Mouse (Mus musculus) layer of hippocampus, postnatal 10 days (tissue): ENCODE measurements at regions not wholly inside any gene's neighbourhood (a gene's known extent, or its start where the extent isn't known, plus 50 kb on each side); places are given as distances from the start of the nearest gene placed in this dataset.

Source experiments
- DNase-seq, 2 experiments: peaks; one replicate each; pipeline ENCODE4 v3.0.0; 2021; ENCODE audit warnings: low spot score in 2 of 2

DNA sequence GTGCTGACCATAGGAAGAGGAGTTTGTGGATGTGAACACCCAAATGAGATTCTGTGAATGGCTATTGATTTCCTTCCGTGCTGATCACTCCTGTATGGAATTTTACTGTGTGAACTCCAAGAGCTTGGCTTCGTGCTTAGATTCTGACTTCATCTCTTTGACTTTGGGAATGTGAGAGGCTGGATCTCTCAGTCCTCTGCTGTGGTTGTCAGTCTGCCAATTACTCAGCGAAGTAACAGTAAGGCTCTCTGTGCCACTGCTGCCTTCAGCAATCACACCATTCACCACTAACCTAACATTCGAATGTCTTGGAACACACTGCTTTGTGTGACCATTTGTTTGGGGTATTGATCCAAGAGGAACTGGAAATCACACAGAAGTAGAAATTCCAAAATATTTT is 291.5 kb downstream of the Gm21750 start:
- DNase-seq = peak in 1 of 2 experiments; percentile 10

DNA sequence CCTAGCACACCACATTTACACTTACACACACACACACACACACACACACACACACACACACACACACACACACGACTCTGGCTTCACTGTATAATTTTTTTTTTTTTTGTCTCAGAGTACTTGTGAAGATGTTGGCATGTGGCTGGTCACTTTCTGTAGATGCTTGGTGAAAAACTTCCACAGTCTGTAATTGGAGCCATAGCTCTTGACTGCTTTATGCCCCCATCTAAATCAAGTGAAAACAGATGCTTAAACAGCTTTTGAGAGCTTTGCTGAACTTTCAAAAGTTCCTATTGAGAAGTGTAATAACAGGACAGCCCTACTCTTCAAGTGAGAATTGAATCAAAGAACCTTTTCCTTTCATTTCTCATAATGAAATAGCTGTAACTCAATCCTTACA is 317.7 kb downstream of the Gm21750 start:
- DNase-seq = no peak

DNA sequence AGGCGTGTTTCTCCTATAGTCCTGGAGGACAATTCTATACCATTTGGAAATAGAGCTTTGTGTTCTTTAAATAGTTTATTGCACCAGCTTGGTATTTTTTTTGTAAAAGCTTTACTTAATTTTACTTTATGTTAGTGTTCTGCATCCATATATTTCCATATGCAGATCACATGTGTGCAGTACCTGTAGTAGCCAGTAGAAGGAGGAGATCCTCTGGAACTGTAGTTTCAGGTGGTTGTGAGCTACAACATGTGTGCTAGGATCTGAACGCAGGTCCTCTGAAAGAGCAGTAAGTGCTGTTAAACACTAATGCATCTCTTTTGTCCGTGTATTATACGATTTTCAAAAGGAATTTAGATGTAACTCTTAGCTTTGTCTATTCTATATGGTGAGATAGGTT is 335.2 kb downstream of the Gm21750 start:
- no peak for DNase-seq

DNA sequence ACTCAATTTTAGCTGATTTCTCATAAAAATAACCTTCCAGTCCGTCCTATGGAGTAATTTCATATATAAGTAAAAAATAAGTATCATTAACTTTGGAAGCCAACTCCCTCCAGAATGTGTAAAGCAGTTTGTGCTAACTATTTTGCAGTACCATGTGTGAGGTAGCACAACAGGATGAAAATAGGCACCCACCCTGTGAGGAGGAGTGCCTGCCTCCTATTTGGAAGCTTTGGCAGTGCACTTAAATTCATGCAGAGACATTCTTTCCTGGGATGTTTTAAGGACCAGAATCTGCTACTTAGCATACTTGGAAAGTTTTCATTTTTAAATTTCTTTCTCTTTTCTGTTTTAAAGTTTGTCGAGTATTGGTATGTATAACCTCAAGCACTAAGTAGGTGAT is 336.8 kb downstream of the Gm21750 start:
- no peak for DNase-seq

DNA sequence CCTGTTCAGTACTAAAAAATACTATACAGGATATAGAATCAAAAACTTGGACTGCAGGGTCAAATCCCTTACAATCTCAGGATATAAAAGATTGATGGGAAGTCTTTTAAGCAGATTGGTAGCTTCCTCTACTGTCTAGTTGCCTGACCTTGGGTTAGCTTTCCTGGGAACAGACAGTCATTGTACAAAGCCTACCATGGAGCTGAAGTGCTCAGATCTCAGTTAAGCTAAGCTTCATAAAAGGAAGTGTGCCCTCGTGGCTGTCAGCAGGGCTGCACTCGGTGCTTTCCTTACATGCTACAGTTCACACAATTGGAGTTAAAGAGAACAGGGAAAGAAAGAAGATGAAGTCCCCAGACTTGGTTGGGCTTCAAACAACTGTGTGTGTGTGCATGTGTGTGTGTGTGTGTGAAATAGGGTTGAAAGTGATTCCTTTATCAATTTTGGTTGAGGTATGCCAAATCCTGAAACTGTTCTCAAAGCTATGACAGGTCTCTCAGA is 338.4 kb downstream of the Gm21750 start:
- no peak for DNase-seq

DNA sequence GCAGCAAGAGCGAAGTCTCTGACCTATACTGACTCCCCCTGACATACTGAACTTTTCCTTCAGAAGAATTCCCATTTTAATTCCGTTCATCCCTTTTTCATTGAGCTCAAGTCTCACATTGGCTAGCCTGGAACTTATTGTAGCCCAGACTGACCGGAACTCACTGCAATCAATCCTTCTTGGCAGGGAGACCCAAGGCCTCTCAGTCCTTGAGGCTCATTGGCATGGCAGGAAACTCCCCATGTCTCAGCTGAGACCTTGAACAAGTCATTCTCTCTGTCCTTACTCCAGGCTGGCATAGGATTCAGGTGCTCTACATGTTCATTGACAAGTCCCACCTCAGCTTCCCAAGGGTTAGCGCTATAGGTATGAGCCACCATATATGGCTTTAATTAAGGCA is 345.9 kb downstream of the Gm21750 start:
- DNase-seq = no peak

DNA sequence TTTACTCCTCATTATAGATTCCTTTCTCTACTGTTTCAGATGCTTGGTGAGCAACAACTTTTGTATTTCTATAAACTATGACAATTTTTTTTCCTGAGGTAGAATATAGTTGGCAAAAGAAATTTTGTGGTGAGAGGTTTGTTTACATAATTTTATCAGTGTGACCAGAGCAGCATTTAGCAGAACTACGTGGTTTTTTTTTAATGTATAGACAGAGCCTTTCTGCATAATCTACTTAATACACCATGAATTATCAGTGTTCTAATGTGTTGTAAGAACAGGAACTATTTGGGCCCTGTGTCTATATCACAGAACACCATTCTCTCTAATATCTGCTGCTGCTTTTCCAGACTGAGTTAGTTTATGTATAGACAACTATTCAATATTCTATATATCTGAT is 350.5 kb downstream of the Gm21750 start:
- no peak for DNase-seq

DNA sequence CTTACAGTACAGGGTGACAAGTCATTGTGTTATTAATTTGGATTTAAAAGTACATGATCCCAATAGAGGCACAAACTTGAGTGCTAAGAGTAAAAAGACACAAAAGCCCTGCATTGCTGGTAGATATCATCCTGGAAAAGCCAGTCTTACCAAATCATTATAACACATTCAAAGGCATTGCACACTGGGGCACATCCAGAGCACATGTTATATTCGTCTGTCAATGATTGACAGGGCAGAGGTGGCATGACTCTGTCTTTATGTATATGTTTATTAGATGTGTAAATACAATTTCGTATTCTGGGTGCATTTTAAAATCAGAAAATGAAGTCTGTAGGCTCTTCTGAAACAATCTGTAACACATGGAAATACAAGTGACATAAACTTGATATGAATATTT is 358.4 kb downstream of the Gm21750 start:
- DNase-seq = no peak

DNA sequence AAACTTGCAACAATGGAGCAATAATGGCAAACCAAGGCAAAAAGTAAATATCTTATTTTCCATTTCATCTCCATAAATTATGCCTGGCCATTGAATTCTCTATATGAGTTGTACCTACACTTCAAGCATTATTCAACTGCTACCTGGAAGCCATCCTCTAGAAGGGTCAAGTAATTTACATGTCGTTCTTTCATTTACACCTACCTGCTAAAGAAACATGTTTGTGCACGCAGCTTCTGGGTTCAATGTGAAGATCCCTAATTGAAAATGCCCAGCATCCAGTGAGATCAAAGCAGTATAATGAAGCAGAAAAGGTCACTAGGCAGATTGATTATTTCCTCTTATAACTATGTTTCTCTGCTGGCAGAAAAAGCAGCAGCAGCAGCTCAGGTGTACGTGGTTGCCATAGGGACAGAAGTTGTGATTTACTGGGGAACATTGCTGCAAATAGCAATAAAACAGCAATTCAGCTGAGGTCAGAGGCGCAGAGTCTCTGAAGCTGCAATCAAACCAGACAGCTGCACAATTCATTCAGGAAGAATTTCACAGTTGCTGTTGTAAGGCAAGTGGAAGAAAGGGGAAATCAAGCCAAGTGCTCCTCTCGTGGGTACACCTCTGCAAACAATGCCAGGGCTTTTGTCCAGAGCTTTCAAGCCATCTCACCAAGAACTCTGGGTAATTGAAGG is 386.1 kb downstream of the Gm21750 start:
- DNase-seq = no peak

DNA sequence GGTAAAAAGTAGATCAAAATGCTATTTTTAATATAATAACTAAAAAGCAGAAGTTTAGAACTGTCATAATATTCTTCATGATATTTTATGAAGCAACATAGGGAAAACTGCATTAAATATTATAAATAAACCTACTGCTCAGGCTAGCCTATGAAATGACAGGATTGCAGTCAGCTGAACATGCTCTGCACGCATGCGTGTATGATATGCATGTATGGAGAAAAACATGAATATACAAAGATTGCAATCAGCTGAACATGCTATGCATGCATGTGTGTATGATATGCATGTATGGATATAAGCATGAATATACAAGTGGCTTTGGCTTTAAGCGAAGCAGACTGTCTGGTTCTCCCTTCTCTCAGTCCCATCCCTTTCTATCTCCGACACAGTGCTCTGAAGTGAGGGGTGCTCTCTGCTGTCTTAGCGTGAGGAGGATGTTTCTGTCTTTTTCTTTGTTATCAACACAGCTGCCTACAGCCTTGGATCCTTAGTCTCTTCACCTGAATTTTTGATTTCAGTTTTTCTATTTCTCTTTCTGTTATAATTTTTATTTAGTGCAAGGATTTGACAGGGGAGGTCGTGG is 386.8 kb downstream of the Gm21750 start:
- no peak for DNase-seq

DNA sequence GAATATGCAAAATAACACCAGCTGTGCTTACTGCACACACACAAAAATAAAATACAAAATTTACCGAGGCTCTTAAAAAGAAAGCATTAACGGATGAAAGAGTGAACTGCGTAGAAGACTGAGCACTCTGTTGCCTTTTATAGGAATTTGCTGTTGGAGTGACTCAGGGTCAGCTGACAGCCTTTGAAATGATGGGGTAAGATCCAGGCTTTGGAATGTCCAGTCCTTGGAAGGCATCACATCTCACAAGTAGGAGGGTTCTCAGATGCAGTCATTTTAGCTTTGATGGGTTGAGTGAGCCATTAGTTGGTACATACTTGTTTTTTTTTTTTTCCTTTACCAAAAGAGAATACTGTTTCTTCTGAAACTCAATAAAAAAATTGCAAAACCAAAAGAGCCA is 387.4 kb downstream of the Gm21750 start:
- DNase-seq = no peak

DNA sequence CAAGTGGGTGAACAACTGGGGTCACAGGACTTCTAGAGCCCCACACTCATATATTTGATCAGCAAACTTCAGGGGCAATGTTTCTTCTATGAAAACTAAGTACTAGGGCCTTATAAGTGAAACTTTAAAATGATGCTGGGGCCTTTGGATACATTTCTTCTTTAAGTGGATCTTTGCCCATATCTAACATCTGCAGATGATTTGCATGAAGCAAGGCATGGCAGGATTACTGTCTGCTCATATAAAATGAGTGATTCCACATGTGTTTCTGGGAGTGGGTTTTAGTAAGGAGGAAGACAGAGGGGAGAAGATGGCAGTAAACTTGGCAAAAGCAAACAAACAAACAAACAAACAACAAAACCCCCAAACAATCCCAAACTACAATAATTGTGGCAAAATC is 405.0 kb downstream of the Gm21750 start:
- DNase-seq = no peak

DNA sequence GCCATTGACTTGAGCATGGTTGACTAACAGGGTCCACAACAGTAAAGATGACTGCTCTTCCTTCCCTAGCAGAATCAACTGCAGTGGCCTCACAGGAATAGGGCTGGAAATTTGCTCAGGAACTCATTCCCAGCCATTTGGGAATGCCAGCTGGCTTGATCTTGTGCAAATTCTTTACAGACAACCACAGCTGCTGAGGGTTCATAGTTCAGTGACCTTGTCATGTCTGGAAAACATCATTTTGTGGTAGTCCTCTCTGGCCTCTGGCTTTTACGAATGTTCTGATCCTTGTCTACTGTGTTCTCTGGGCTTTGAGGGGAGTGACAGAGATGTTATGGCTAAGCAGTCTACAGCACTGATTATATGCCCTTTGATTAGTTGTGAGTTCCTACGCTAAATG is 432.0 kb downstream of the Gm21750 start:
- DNase-seq = no peak

DNA sequence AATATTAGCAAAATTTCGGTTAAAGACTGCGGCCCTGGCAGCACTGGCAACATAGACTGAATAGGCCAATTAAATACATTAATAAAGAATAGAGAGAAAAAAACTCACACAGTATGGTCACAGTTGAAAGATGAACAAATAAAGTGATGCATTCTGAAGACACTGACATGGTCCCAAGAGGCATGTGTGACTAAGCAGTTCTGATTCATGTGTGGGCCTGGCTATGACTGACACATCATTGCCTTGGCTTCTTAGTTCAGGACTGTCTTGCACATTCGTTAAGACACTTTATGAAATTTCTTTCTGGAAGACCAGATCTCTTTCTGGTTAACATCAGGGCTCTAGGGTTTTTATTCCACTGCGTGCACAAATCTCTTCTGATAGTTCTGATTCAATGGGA is 438.7 kb downstream of the Gm21750 start:
- no peak for DNase-seq

DNA sequence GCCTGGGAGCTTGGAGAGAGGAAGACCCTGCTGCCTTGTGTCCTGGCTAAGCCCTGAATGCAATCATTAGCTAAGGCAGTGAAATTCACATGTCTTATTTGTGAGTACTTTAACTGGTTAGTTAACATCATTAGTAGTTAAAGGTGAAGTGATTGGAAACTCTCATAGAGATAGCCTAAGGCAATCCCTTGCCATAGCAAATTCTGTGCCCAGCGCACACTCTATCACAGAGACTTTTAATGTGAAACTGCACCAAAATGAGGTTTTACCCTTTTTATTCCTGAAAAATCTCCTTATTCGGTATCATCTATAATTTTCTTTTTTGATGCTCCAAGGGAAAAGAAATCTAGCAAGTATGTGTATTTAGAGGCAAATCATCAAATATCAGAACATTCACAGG is 451.6 kb downstream of the Gm21750 start:
- DNase-seq = no peak

DNA sequence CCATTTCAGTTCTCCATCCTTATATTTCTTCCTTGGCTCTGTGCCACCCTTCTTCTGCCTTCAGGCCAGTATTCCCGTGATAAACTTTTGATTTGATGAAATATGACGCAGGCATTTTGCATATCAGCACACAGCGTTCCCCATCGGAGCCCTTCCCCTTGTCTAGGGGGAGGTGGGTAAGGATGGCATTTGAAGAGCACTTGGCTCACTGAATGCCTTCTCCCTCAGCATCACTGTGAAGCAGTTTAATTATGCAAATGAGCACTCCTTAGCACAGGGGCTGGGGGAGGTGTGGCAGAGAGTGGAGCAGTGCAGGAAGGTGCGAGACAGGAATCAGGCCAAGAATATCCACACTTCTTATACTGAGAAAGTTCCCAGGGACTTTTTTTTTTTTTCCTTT is 452.1 kb downstream of the Gm21750 start:
- no peak for DNase-seq

DNA sequence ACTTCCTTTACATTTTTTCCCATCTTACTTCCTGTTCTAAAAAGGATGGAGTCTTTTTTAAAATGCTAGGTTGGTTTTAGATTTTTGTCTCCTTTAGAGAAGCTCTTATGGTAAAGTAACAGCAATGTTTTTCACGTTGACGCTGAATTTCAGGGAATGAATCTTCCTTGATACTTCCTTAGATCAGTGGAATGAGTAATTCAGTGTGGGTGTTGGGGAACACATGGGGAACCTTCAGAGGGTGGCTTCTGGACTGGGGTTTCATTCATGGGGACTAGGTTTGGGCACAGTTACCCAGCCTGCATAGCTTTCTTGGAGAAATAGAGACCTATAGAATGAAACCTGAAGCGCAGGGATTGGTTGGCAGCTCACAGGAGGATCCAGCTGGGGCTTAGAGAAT is 452.5 kb downstream of the Gm21750 start:
- DNase-seq = no peak

DNA sequence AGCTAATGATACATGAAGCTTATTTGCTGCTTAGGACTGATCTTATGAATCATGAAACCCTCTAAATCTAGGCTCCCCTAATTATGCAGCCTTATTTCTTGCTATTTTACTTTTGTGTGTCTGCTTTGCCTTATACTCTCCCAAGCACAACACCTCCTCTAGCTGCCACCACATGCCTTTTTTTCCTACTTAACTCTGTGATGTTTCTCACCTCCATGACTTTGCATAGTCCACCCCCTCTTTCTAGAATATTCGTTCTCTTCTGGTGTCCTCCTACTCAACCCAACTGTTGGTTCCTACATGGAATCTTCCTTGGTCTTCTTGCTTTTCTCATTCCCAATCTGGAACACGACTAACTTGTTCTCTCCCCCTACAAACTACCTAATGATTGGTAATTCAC is 456.7 kb downstream of the Gm21750 start:
- no peak for DNase-seq

DNA sequence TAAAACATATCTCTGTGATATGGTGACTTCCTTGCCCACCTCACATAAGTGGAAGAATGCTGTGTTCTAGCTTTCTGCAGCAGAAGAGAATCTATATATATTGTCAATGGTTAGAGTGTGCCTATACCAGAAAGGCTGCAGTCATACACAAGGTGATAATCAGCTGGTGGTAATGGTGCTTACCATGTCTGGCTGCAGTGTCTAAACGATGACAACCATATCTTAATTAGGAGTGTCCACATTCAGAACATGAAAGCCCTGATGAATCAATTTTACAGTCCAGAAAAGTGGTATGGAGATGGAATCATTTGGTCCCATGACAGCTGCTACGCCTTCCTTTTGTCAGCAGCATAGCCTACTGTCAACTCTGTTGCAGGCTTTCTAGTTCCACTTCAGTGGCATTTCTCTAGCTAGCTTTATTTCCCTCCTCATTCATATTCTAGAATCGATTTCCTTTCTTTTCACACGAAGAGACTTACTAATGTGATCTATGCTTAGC is 484.2 kb downstream of the Gm21750 start:
- no peak for DNase-seq

DNA sequence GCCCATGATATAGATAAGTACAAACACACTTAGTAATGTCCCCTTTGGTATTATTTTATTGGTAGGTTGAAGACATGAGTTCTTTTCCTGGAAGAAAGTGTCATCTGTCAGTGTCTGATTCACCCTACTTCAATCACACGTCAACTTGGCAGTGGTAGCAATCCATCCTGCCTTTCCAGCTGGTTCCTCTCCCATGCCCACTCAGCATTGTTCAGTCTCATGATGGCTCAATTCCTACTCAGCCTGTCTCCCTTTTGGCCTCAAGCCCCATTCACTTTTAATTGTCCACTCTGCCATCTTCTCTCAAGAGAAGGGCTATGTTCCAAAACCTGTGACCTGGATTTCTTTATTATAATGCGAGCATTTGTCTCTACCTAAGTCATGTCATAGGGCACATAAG is 474.4 kb upstream of the Htr2a start:
- DNase-seq = peak; percentile 15 to 19

DNA sequence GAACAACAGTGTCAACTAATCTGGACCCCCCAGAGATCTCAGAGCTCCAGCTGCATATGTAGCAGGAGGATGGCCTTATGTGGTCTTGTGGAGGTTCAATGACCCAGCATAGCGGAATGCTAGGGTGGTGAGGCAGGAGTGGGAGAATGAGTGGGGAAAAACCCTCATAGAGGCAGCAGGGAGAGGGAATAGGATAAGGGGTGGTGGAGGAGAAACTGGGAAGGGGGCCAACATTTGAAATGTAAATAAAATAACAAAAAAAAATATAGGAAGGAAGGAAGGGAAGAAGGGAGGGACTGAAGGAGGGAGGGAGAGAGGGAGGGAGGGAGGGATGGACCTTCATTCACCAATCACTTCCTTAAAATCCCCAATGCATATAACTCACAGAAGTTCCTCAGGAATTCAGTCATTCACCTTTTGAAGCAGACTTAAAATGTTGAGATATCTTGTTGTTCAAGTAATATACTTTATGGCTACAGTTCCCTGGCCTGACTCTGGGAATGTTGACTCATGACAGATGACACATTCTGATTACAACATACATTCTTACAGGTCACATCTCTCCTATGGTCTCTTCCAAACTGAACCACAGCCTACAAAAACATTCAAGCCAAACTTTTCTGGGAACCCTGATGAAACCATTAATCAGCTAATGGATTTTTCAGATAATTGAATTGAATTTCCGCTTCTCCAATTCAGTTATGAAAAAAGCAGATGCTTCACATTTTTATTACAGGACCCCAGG is 471.3 kb upstream of the Htr2a start:
- no peak for DNase-seq

DNA sequence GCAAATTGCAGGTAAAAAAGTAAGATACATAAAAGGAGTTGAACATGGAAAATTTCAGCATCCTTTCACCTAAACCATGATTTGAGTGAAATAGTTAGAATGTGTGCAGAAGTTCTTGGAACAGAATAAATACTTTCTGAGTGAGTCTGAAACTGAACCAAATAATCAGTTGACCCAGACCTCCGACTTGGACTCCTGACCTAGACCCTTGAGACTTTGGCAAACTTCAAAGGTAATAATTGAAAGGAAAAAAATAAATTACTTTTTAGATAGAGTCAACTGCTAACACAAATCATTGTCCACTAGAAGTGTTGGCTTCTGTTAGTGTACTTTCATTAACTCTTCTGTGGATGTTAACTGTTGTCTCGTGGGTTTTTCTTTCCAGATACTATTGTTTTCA is 460.6 kb upstream of the Htr2a start:
- no peak for DNase-seq
